Mouse (Mus musculus) cerebellum, adult 2 months (tissue): ENCODE data around the gene Ranbp9. TPM values are rescaled to one million over a fixed set of nuclear protein-coding genes. Genes with fewer than 3 reads are reported as not detected.

Experiments
- DNase-seq, 2 experiments: peaks; one replicate each; pipeline ENCODE4 v3.0.0; 2021
- H3K27ac ChIP-seq: fragments of 200-500 bp; 2 replicates; pipeline ENCODE4 v1.5.1; 2012; ENCODE audit warnings: low read length, control low read depth, inconsistent platforms; ENCODE audit not compliant: insufficient read depth
- H3K27me3 ChIP-seq: fragments of 200-500 bp; 2 replicates; pipeline ENCODE4 v1.6.1; 2012; ENCODE audit warnings: inconsistent platforms, mild to moderate bottlenecking, low read length, moderate library complexity; ENCODE audit not compliant: control insufficient read depth, insufficient read depth
- H3K4me1 ChIP-seq: fragments of 200-500 bp; 2 replicates; pipeline ENCODE4 v1.6.1; 2011; ENCODE audit warnings: low read length; ENCODE audit not compliant: control insufficient read depth, insufficient read depth
- H3K4me3 ChIP-seq: fragments of 200-500 bp; replicated peaks from 2 replicates; pipeline ENCODE3; 2011; ENCODE audit warnings: mild to moderate bottlenecking, low read depth, low read length, control low read depth; ENCODE audit not compliant: insufficient read depth
- CTCF ChIP-seq: fragments of 200-500 bp; IDR thresholded peaks from 2 replicates; pipeline ENCODE4 v1.5.1; 2011; ENCODE audit warnings: low read depth, mild to moderate bottlenecking, control low read depth, low read length, moderate library complexity, borderline replicate concordance; ENCODE audit not compliant: insufficient read depth
- POLR2A ChIP-seq: fragments of 200-500 bp; IDR thresholded peaks from 2 replicates; pipeline ENCODE4 v1.6.1; 2011; ENCODE audit warnings: low read length, control low read depth, borderline replicate concordance; ENCODE audit not compliant: insufficient read depth
- WGBS: fragments of 180-500 bp; shearing (Covaris S2); methylation state at CpG from one replicate; pipeline ENCODE4 v1.1.7; 2018; 5-methylcytosine and 5-hydroxymethylcytosine counted together
- polyA plus RNA-seq: library from polyadenylated mRNA; depleted of rRNA; stranded (reverse); fragments of >200 nt; gene quantifications from 2 replicates; pipeline ENCODE4 v1.2.3, GENCODE M21; 2012

Gene Ranbp9
- polyA plus RNA-seq, 1 experiment: 61.6 TPM

DNA sequence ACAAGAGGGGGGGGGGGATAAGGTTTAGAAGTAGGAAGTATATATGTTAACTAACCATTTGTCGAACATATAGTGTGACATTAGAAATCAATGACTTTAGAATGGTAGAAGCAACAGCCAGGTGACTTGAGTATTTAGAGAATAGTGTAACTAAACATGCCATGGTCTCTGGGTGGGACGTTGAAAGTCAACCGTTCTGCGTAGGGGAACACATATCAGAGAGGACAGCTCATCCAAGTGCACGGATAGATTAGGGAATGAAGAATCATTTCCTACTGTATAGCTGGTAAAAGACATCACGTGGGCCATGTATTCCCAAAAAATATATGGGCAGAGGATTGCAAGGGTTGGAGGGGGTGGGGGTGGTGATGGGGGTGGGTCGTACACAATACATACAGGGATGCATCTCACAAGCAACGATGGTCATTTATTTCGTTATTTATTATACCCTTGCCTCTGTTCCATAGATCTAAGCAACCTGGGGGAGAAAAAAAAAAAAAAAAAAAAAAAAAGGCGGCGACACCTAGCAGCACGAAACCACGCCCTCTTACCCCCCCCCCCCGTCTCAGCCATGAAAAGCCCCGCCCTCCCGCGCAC lies 83.3 kb downstream of the Ranbp9 start:
- 44% methylated on average over 16 of the region's 17 CpGs for WGBS
- TF ChIP-seq CTCF (no peak), POLR2A (no peak)
- peak in 1 of 2 experiments; percentile 33 for DNase-seq
- Histone ChIP-seq H3K4me1 (peaks cover 6% of the 10 kb centered on the region; the same call in 1 of the 2 replicates), H3K4me3 (peak overlapping the region; percentile 73), H3K27ac (no peak overlapping the region), H3K27me3 (no peaks in the 10 kb centered on the region)

DNA sequence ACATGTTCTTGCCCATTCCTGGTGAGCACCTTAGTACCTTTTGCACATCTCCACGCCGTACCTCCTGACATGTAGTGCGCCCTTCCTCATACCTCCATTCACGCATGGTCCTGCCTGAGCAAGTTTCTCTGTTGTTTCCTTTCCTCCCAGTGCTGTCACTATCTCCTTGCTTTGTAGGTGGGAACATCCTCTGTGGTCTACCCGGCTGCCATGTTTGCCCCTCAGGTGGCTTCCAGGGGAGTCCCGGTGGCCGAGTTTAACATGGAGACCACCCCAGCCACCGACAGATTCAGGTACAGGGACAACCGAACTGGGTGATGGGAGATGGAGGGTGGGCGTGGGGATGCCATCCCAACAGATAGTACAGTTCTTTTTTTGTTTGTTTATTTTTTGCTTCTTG lies 95.8 kb downstream of the Ranbp9 start:
- TF ChIP-seq POLR2A (no peak), CTCF (no peak)
- no peaks in the 10 kb centered on the region for H3K27me3 ChIP-seq
- DNase-seq: peak in 1 of 2 experiments; percentile 3
- H3K4me1 ChIP-seq: no peaks in the 10 kb centered on the region
- no peak overlapping the region for H3K27ac ChIP-seq
- no peak overlapping the region for H3K4me3 ChIP-seq
- WGBS: 95% methylated on average over 10 of the region's 10 CpGs

DNA sequence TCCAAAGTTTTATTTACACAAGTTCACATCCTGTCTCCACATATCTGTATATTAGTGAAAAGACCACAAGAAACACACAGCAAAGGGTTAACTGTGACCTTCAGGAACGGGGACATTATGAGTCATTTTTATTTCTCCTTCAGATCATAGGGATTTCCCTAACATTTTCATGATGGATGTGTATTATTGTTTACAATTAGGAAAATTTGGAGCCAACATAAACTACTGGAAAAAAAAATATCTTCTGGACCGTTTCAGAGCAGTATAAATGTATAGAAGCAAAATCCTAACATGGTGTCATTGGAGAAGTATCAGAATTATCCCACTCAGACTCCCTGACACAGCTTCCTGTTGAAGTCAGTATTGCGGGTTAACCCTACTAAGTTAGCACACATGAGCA lies 101.1 kb downstream of the Ranbp9 start:
- no peak overlapping the region for H3K27ac ChIP-seq
- no peak for DNase-seq
- 81% methylated on average over 3 of the region's 3 CpGs for WGBS
- H3K4me1 ChIP-seq: no peaks in the 10 kb centered on the region; the same call in 1 of the 2 replicates
- H3K27me3 ChIP-seq: no peaks in the 10 kb centered on the region
- H3K4me3 ChIP-seq: no peak overlapping the region
- TF ChIP-seq POLR2A: no peak
- TF ChIP-seq CTCF: no peak

DNA sequence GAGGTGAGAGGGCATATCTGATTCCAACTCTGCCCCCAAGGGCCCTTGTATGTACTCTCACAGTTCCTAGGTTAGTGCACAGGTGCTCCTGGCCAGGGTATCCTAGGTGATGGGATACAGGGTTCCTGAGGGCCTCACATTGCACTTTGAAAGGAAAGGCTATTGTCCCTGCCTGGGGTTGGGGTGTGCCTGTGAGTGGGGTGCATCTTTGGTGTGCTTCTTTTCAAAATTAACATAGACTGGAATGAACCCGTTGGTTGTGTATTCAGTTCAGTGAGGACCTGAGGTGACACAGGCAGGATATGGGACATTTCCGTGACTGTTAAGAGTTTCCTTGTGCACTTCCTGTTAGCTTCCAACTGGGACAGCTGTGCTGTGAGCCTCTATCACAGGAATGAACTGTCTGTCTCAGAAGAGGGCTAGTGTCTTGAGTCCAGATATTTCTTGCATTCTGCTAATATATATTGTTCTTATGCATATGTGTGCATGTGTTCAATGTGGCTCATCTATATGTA lies 106.1 kb downstream of the Ranbp9 start:
- Histone ChIP-seq H3K4me1 (no peaks in the 10 kb centered on the region; the same call in 1 of the 2 replicates), H3K4me3 (no peak overlapping the region), H3K27me3 (no peaks in the 10 kb centered on the region), H3K27ac (no peak overlapping the region)
- TF ChIP-seq POLR2A (no peak), CTCF (no peak)
- DNase-seq: no peak
- WGBS: 76% methylated on average over 2 of the region's 2 CpGs

DNA sequence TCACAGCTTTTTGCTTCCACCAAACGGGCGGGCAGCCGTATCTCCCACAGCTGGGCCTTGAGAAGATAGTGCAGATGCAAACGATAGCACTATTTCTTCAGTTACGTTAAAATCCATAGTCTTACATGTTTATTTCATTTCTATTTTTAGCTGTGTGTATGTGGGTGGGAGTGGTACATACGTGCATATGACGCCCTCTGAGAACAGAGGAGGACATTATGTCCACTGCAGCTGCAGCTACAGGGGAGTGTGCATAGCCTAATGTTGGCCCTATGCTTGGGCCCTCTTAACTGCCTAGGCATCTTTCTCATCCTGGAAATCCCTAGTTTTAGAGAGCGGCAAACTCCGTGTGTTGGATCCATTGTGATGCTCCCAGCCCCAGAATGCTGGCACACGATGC lies 106.9 kb downstream of the Ranbp9 start:
- Histone ChIP-seq H3K27ac (no peak overlapping the region), H3K27me3 (no peaks in the 10 kb centered on the region), H3K4me1 (no peaks in the 10 kb centered on the region; the same call in 1 of the 2 replicates), H3K4me3 (no peak overlapping the region)
- no peak for TF ChIP-seq POLR2A
- TF ChIP-seq CTCF: no peak
- WGBS: 89% methylated on average over 10 of the region's 10 CpGs
- DNase-seq: no peak

DNA sequence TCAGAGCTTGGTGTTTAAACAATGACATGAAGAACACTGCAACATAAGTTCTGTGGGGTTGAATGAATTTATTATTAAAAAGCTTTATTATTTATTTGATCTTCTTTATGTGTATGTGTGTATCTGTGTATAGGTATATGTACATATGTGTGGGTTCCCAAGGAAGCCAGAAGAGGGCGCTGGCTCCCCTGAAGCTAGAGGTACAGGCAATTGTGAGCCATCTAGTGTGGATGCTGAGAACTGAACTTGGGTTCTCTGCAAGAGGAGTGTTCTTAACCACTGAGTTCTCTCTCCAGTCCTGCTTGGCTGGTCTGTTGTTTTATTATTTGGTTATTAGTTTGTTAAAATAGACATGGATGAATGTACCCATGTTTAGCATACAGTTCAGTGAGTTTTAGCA lies 108.2 kb downstream of the Ranbp9 start:
- no peaks in the 10 kb centered on the region for H3K4me1 ChIP-seq
- DNase-seq: no peak
- 97% methylated on average over 1 of the region's 1 CpGs for WGBS

DNA sequence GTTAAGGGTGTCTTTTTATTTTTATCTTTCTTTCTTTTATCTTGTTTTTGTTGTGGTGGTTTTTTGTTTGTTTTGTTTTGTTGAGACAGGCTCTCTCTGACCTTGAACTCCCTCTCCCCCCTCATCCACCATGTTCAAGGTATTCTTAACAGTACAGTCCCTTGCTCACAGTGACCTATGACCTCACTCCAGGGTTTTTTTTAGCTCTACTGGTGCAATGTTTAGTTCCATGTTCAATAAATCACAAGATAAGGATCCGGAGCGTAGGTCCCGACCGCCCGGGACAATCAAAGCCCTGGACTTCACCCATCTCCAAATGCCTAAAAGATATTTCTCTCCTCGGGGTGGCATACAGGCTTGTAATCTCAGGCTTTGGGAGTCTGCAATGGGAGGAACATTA lies 111.0 kb downstream of the Ranbp9 start:
- Histone ChIP-seq H3K27me3 (no peaks in the 10 kb centered on the region), H3K4me1 (peaks cover 5% of the 10 kb centered on the region; the same call in 1 of the 2 replicates), H3K4me3 (no peak overlapping the region), H3K27ac (no peak overlapping the region)
- WGBS: 96% methylated on average over 6 of the region's 6 CpGs
- TF ChIP-seq CTCF: no peak
- no peak for TF ChIP-seq POLR2A
- no peak for DNase-seq

More for the DNA sequence above, 108.2 kb downstream of the Ranbp9 start:
- Histone ChIP-seq H3K27ac (no peak overlapping the region), H3K4me3 (no peak overlapping the region), H3K27me3 (no peaks in the 10 kb centered on the region)
- TF ChIP-seq POLR2A: no peak
- no peak for TF ChIP-seq CTCF

DNA sequence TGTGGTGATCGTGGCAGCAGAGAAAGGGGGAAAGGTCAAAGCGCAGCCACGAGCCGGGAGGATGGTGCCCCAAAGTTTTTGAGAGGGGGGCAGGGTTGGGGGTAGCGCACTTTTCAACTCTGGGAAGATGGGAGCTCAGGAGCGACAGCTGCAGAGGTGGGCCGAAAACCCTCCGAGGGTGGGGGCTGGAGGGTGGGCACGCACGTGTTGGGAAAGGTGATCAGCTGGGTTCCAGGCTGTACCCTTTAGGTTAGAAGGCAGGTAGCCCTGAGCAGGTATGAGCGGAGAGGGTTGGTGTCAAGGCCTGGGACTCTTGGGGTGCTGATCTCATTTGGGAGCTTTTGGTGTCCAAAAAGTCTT lies 115.3 kb downstream of the Ranbp9 start:
- DNase-seq: no peak
- Histone ChIP-seq H3K4me3 (peak overlapping the region; percentile 79), H3K4me1 (peaks cover 5% of the 10 kb centered on the region; the same call in 1 of the 2 replicates), H3K27me3 (no peaks in the 10 kb centered on the region), H3K27ac (peak overlapping the region; percentile 62)
- TF ChIP-seq CTCF (no peak), POLR2A (no peak)
- 8% methylated on average over 11 of the region's 11 CpGs for WGBS
